Mouse (Mus musculus): ENCODE results near the gene Rabepk. TPM values are rescaled to one million over a fixed set of nuclear protein-coding genes. Genes with fewer than 3 reads are reported as not detected.
A peak's percentile ranks its signal among the peaks of the same experiment; 100 is the strongest.
"Not testable (repeated sequence)": the region's sequence is repeated elsewhere in the genome, so short reads cannot be mapped to it uniquely, and the experiment has no call there.

The Rabepk gene
- polyA plus RNA-seq, 1 experiment from 2014 or later = 20.3 TPM

- not testable (repeated sequence) for ATAC-seq (ENCODE audit: low FRiP score, low TSS enrichment); DNase-seq
Measured at GRCm38 (mm10) chr2:34830066-34830465, 30.4 kb upstream of the Rabepk start.

GRCm38 (mm10) chr2:34828026-34828425, 28.3 kb upstream of the Rabepk start:
- no peak overlapping the region for H3K4me2 ChIP-seq (ENCODE audit: low read length)
- H3K36me3 ChIP-seq (ENCODE audit: control insufficient read depth, insufficient read depth, low read length) = no peaks in the 10 kb centered on the region; the same call in 1 of the 2 replicates
- no peak for ATAC-seq (ENCODE audit: low FRiP score, low TSS enrichment)
- H3K4me1 ChIP-seq (ENCODE audit: control insufficient read depth, insufficient read depth, low read length) = peaks cover 11% of the 10 kb centered on the region
- no peak overlapping the region for H3K27ac ChIP-seq (replicated peaks; ENCODE audit: low read depth, low read length)
- no peak overlapping the region for H3K4me3 ChIP-seq (replicated peaks; ENCODE audit: low read depth, low read length)
- no peak overlapping the region for H3K9ac ChIP-seq (replicated peaks; ENCODE audit: low read length)
- no peak for DNase-seq
- H3K9me3 ChIP-seq (ENCODE audit: control insufficient read depth, low read length) = no peaks in the 10 kb centered on the region
- 89% methylated on average over 1 of the region's 1 CpGs for WGBS
- H3K27me3 ChIP-seq (ENCODE audit: control insufficient read depth, insufficient read depth, low read length) = no peaks in the 10 kb centered on the region

More at GRCm38 (mm10) chr2:34830066-34830465, 30.4 kb upstream of the Rabepk start:
- H3K36me3 ChIP-seq (ENCODE audit: control insufficient read depth, insufficient read depth, low read length); H3K27me3 ChIP-seq (ENCODE audit: control insufficient read depth, insufficient read depth, low read length); H3K9ac ChIP-seq (replicated peaks; ENCODE audit: low read length); H3K4me2 ChIP-seq (ENCODE audit: low read length); H3K4me3 ChIP-seq (replicated peaks; ENCODE audit: low read depth, low read length); H3K27ac ChIP-seq (replicated peaks; ENCODE audit: low read depth, low read length); H3K9me3 ChIP-seq (ENCODE audit: control insufficient read depth, low read length); H3K4me1 ChIP-seq (ENCODE audit: control insufficient read depth, insufficient read depth, low read length): not testable (repeated sequence)
- 97% methylated on average over 17 of the region's 17 CpGs for WGBS

GRCm38 (mm10) chr2:34827591-34827990, 27.9 kb upstream of the Rabepk start:
- ATAC-seq (ENCODE audit: low FRiP score, low TSS enrichment) = no peak
- Histone ChIP-seq H3K4me2 (ENCODE audit: low read length) (no peak overlapping the region), H3K4me1 (ENCODE audit: control insufficient read depth, insufficient read depth, low read length) (peaks cover 11% of the 10 kb centered on the region), H3K4me3 (replicated peaks; ENCODE audit: low read depth, low read length) (no peak overlapping the region), H3K27ac (replicated peaks; ENCODE audit: low read depth, low read length) (no peak overlapping the region), H3K9ac (replicated peaks; ENCODE audit: low read length) (no peak overlapping the region), H3K9me3 (ENCODE audit: control insufficient read depth, low read length) (no peaks in the 10 kb centered on the region), H3K36me3 (ENCODE audit: control insufficient read depth, insufficient read depth, low read length) (no peaks in the 10 kb centered on the region; the same call in 1 of the 2 replicates), H3K27me3 (ENCODE audit: control insufficient read depth, insufficient read depth, low read length) (no peaks in the 10 kb centered on the region)
- no peak for DNase-seq
- WGBS = 91% methylated on average over 4 of the region's 4 CpGs

- Histone ChIP-seq H3K9me3 (ENCODE audit: control insufficient read depth, low read length) (no peaks in the 10 kb centered on the region), H3K4me3 (replicated peaks; ENCODE audit: low read depth, low read length) (peak overlapping the region; percentile 95), H3K9ac (replicated peaks; ENCODE audit: low read length) (peak overlapping the region; percentile 95), H3K27me3 (ENCODE audit: control insufficient read depth, insufficient read depth, low read length) (no peaks in the 10 kb centered on the region), H3K36me3 (ENCODE audit: control insufficient read depth, insufficient read depth, low read length) (peaks cover 8% of the 10 kb centered on the region), H3K4me1 (ENCODE audit: control insufficient read depth, insufficient read depth, low read length) (peaks cover 11% of the 10 kb centered on the region), H3K27ac (replicated peaks; ENCODE audit: low read depth, low read length) (peak overlapping the region; percentile 88), H3K4me2 (ENCODE audit: low read length) (peak overlapping the region; percentile 70)
- peak; percentile 20; the same call in 1 of the 2 replicates for ATAC-seq (ENCODE audit: low FRiP score, low TSS enrichment)
- WGBS = 33% methylated on average over 20 of the region's 21 CpGs
- DNase-seq = no peak
Measured at GRCm38 (mm10) chr2:34826460-34827231, 26.9 kb upstream of the Rabepk start.

GRCm38 (mm10) chr2:34825827-34826459, 26.2 kb upstream of the Rabepk start, which contains the start of gene Fbxw2:
Fbxw2 (minus strand) TSS chr2:34826311.
- H3K9ac ChIP-seq (replicated peaks; ENCODE audit: low read length) = peak within 1 kb of the TSS; percentile 95
- H3K9me3 ChIP-seq (ENCODE audit: control insufficient read depth, low read length) = no peaks in the 10 kb centered on the region
- peaks cover 13% of the 10 kb centered on the region for H3K36me3 ChIP-seq (ENCODE audit: control insufficient read depth, insufficient read depth, low read length)
- peak within 1 kb of the TSS; percentile 70 for H3K4me2 ChIP-seq (ENCODE audit: low read length)
- under 1% methylated on average over 57 of the region's 57 CpGs for WGBS
- peak within 1 kb of the TSS; percentile 95 for H3K4me3 ChIP-seq (replicated peaks; ENCODE audit: low read depth, low read length)
- H3K27ac ChIP-seq (replicated peaks; ENCODE audit: low read depth, low read length) = peak within 1 kb of the TSS; percentile 88
- peaks cover 11% of the 10 kb centered on the region for H3K4me1 ChIP-seq (ENCODE audit: control insufficient read depth, insufficient read depth, low read length)
- DNase-seq (peak; percentile 96), ATAC-seq (ENCODE audit: low FRiP score, low TSS enrichment) (peak; percentile 93; the same call in 1 of the 2 replicates)
- H3K27me3 ChIP-seq (ENCODE audit: control insufficient read depth, insufficient read depth, low read length) = no peaks in the 10 kb centered on the region

- 94% methylated on average over 2 of the region's 2 CpGs for WGBS
- Histone ChIP-seq H3K27ac (replicated peaks; ENCODE audit: low read depth, low read length) (no peak overlapping the region), H3K36me3 (ENCODE audit: control insufficient read depth, insufficient read depth, low read length) (peaks cover 39% of the 10 kb centered on the region), H3K9me3 (ENCODE audit: control insufficient read depth, low read length) (no peaks in the 10 kb centered on the region), H3K4me1 (ENCODE audit: control insufficient read depth, insufficient read depth, low read length) (no peaks in the 10 kb centered on the region), H3K27me3 (ENCODE audit: control insufficient read depth, insufficient read depth, low read length) (no peaks in the 10 kb centered on the region), H3K4me2 (ENCODE audit: low read length) (no peak overlapping the region), H3K4me3 (replicated peaks; ENCODE audit: low read depth, low read length) (no peak overlapping the region), H3K9ac (replicated peaks; ENCODE audit: low read length) (no peak overlapping the region)
- no peak for ATAC-seq (ENCODE audit: low FRiP score, low TSS enrichment)
- DNase-seq = no peak
Measured at GRCm38 (mm10) chr2:34818492-34818891, 18.8 kb upstream of the Rabepk start.

- H3K4me2 ChIP-seq (ENCODE audit: low read length); H3K27ac ChIP-seq (replicated peaks; ENCODE audit: low read depth, low read length); H3K9ac ChIP-seq (replicated peaks; ENCODE audit: low read length); H3K4me1 ChIP-seq (ENCODE audit: control insufficient read depth, insufficient read depth, low read length); H3K9me3 ChIP-seq (ENCODE audit: control insufficient read depth, low read length); DNase-seq; H3K27me3 ChIP-seq (ENCODE audit: control insufficient read depth, insufficient read depth, low read length); ATAC-seq (ENCODE audit: low FRiP score, low TSS enrichment); H3K4me3 ChIP-seq (replicated peaks; ENCODE audit: low read depth, low read length): not testable (repeated sequence)
- peaks cover 51% of the 10 kb centered on the region for H3K36me3 ChIP-seq (ENCODE audit: control insufficient read depth, insufficient read depth, low read length)
- 92% methylated on average over 2 of the region's 2 CpGs for WGBS
Measured at GRCm38 (mm10) chr2:34815893-34816292, 16.2 kb upstream of the Rabepk start.

GRCm38 (mm10) chr2:34812706-34813105, 13.0 kb upstream of the Rabepk start:
- Histone ChIP-seq H3K9ac (replicated peaks; ENCODE audit: low read length) (no peak overlapping the region), H3K36me3 (ENCODE audit: control insufficient read depth, insufficient read depth, low read length) (peaks cover 62% of the 10 kb centered on the region), H3K27ac (replicated peaks; ENCODE audit: low read depth, low read length) (no peak overlapping the region), H3K27me3 (ENCODE audit: control insufficient read depth, insufficient read depth, low read length) (no peaks in the 10 kb centered on the region), H3K9me3 (ENCODE audit: control insufficient read depth, low read length) (no peaks in the 10 kb centered on the region), H3K4me1 (ENCODE audit: control insufficient read depth, insufficient read depth, low read length) (no peaks in the 10 kb centered on the region), H3K4me3 (replicated peaks; ENCODE audit: low read depth, low read length) (no peak overlapping the region), H3K4me2 (ENCODE audit: low read length) (no peak overlapping the region)
- 93% methylated on average over 7 of the region's 7 CpGs for WGBS
- ATAC-seq (ENCODE audit: low FRiP score, low TSS enrichment) (no peak), DNase-seq (no peak)
